Mouse (Mus musculus) frontal cortex, postnatal 36 days (tissue): ENCODE results near the gene Gm20854.
"Not testable (repeated sequence)": the region's sequence is repeated elsewhere in the genome, so short reads cannot be mapped to it uniquely, and the experiment has no call there.

ENCODE experiments used
- DNase-seq, 2 experiments: peaks; one replicate each; pipeline ENCODE4 v3.0.0; 2022; ENCODE audit warnings: low spot score in 2 of 2

Gm20854 gene

GRCm38 (mm10) chrY:85530808-85531207, at the start of gene Gm20854:
Gene Gm20854 (minus strand): TSS chrY:85530908.
- not testable (repeated sequence) for DNase-seq
